Mouse (Mus musculus) embryo, embryonic 11.5 days (tissue): Measurements from ENCODE around the gene Piezo1.

Source experiments
- DNase-seq: peaks from one replicate; pipeline ENCODE4 v3.0.0-alpha.2; 2012; ENCODE audit warnings: low read depth, low spot score

Gene Piezo1

GRCm38 (mm10) chr8:122497016-122497734 lies 54.0 kb downstream of the Piezo1 start:
- no peak for DNase-seq

- no peak for DNase-seq
These were observed 62.7 kb downstream of the Piezo1 start for GRCm38 (mm10) chr8:122488387-122488786.

GRCm38 (mm10) chr8:122484831-122485230 lies 66.3 kb downstream of the Piezo1 start:
- no peak for DNase-seq

- no peak for DNase-seq
These were observed 67.3 kb downstream of the Piezo1 start for GRCm38 (mm10) chr8:122483877-122484276.

- DNase-seq = no peak
These were observed 68.7 kb downstream of the Piezo1 start for GRCm38 (mm10) chr8:122482448-122482847.

- peak; percentile 90 for DNase-seq
These were observed 75.4 kb downstream of the Piezo1 start, which contains the start of the genes Rnf166 and Ctu2 for GRCm38 (mm10) chr8:122475580-122476320. TSS of gene Rnf166 (minus strand) at chr8:122476064. TSS of gene Ctu2 (plus strand) at chr8:122476143.

- DNase-seq = no peak
These were observed 76.1 kb downstream of the Piezo1 start for GRCm38 (mm10) chr8:122474951-122475560.

- DNase-seq = no peak
These were observed 77.2 kb downstream of the Piezo1 start for GRCm38 (mm10) chr8:122473911-122474421.

GRCm38 (mm10) chr8:122470691-122471090 lies 80.4 kb downstream of the Piezo1 start:
- DNase-seq = no peak

- no peak for DNase-seq
These were observed 81.2 kb downstream of the Piezo1 start for GRCm38 (mm10) chr8:122469965-122470364.

GRCm38 (mm10) chr8:122469407-122469806 lies 81.7 kb downstream of the Piezo1 start:
- DNase-seq = no peak

GRCm38 (mm10) chr8:122467816-122468215 lies 83.3 kb downstream of the Piezo1 start:
- no peak for DNase-seq

GRCm38 (mm10) chr8:122464985-122465384 lies 86.1 kb downstream of the Piezo1 start:
- no peak for DNase-seq

GRCm38 (mm10) chr8:122463651-122464640 lies 87.2 kb downstream of the Piezo1 start:
- no peak for DNase-seq

- no peak for DNase-seq
These were observed 88.6 kb downstream of the Piezo1 start for GRCm38 (mm10) chr8:122462510-122462909.

GRCm38 (mm10) chr8:122461473-122462148 lies 89.5 kb downstream of the Piezo1 start:
- no peak for DNase-seq

GRCm38 (mm10) chr8:122460524-122461472 lies 90.3 kb downstream of the Piezo1 start, which contains the start of gene Snai3:
TSS of gene Snai3 (minus strand) at chr8:122460733.
- no peak for DNase-seq

- DNase-seq = no peak
These were observed 91.1 kb downstream of the Piezo1 start for GRCm38 (mm10) chr8:122459990-122460389.

GRCm38 (mm10) chr8:122459218-122459900 lies 91.8 kb downstream of the Piezo1 start:
- DNase-seq = no peak
